Mouse (Mus musculus): Measurements from ENCODE around the gene Zfp428. TPM values are rescaled to one million over a fixed set of nuclear protein-coding genes. Genes with fewer than 3 reads are reported as not detected.

Gene Zfp428
- polyA plus RNA-seq, 1 experiment from 2014 or later, result 40.9 TPM

Other genes starting within 250 kb of the Zfp428 start
- gene Zfp93, start 236.6 kb upstream of the Zfp428 start, polyA plus RNA-seq (2015; fragmentation: Nextera tagmentation; extraction: Ambion mirVana), result 5.8 and 6.7 TPM in 2 replicates
- 16.6 and 16.8 TPM in 2 replicates for gene Zfp61, start 205.8 kb upstream of the Zfp428 start, polyA plus RNA-seq (2015; fragmentation: Nextera tagmentation; extraction: Ambion mirVana)
- 5.1 and 5.2 TPM in 2 replicates for gene Zfp94, start 190.3 kb upstream of the Zfp428 start, polyA plus RNA-seq (2015; fragmentation: Nextera tagmentation; extraction: Ambion mirVana)
- gene Tescl, start 173.1 kb upstream of the Zfp428 start, polyA plus RNA-seq (2015; fragmentation: Nextera tagmentation; extraction: Ambion mirVana), result 0.17 and 0.30 TPM in 2 replicates
- not detected in 2 replicates for gene Lypd5, start 157.8 kb upstream of the Zfp428 start, polyA plus RNA-seq (2015; fragmentation: Nextera tagmentation; extraction: Ambion mirVana)
- 5.2 and 10.9 TPM in 2 replicates for gene Kcnn4, start 136.7 kb upstream of the Zfp428 start, polyA plus RNA-seq (2015; fragmentation: Nextera tagmentation; extraction: Ambion mirVana)
- 18.7 and 20.5 TPM in 2 replicates for gene Smg9, start 107.4 kb upstream of the Zfp428 start, polyA plus RNA-seq (2015; fragmentation: Nextera tagmentation; extraction: Ambion mirVana)
- 0.29 TPM in 1 of 2 replicates, not detected in the other for gene Irgc1, start 54.7 kb upstream of the Zfp428 start, polyA plus RNA-seq (2015; fragmentation: Nextera tagmentation; extraction: Ambion mirVana)
- 8.1 and 8.8 TPM in 2 replicates for gene Plaur, start 44.5 kb upstream of the Zfp428 start, polyA plus RNA-seq (2015; fragmentation: Nextera tagmentation; extraction: Ambion mirVana)
- gene Cadm4, start 25.0 kb upstream of the Zfp428 start, polyA plus RNA-seq (2015; fragmentation: Nextera tagmentation; extraction: Ambion mirVana), result 1.2 and 1.3 TPM in 2 replicates
- gene AC161166.1, start 5.4 kb downstream of the Zfp428 start, polyA plus RNA-seq (2015; fragmentation: Nextera tagmentation; extraction: Ambion mirVana), result 0.26 and 0.35 TPM in 2 replicates
- gene Irgq, start 23.7 kb downstream of the Zfp428 start, polyA plus RNA-seq (2015; fragmentation: Nextera tagmentation; extraction: Ambion mirVana), result 6.1 and 6.8 TPM in 2 replicates
- gene Pinlyp, start 39.1 kb downstream of the Zfp428 start, polyA plus RNA-seq (2015; fragmentation: Nextera tagmentation; extraction: Ambion mirVana), result 0.17 TPM in 2 replicates
- gene Xrcc1, start 39.3 kb downstream of the Zfp428 start, polyA plus RNA-seq (2015; fragmentation: Nextera tagmentation; extraction: Ambion mirVana), result 79.7 and 91.5 TPM in 2 replicates
- gene Ethe1, start 80.5 kb downstream of the Zfp428 start, polyA plus RNA-seq (2015; fragmentation: Nextera tagmentation; extraction: Ambion mirVana), result 23.5 and 26.1 TPM in 2 replicates
- 0.87 and 0.96 TPM in 2 replicates for gene Zfp575, start 80.6 kb downstream of the Zfp428 start, polyA plus RNA-seq (2015; fragmentation: Nextera tagmentation; extraction: Ambion mirVana)
- 0.09 and 0.17 TPM in 2 replicates for gene Phldb3, start 103.8 kb downstream of the Zfp428 start, polyA plus RNA-seq (2015; fragmentation: Nextera tagmentation; extraction: Ambion mirVana)
- 0.08 TPM in 1 of 2 replicates, not detected in the other for gene Lypd3, start 129.5 kb downstream of the Zfp428 start, polyA plus RNA-seq (2015; fragmentation: Nextera tagmentation; extraction: Ambion mirVana)
- gene Tex101, start 169.7 kb downstream of the Zfp428 start, polyA plus RNA-seq (2015; fragmentation: Nextera tagmentation; extraction: Ambion mirVana), result not detected in 2 replicates
- gene BC049730, start 202.2 kb downstream of the Zfp428 start, polyA plus RNA-seq (2015; fragmentation: Nextera tagmentation; extraction: Ambion mirVana), result not detected in 2 replicates
- gene Gm4763, start 219.9 kb downstream of the Zfp428 start, polyA plus RNA-seq (2015; fragmentation: Nextera tagmentation; extraction: Ambion mirVana), result not detected in 2 replicates

All from heart, embryonic 16.5 days (tissue).